Mouse (Mus musculus) thymus, adult 2 months (tissue): ENCODE measurements around the gene Msi2.

ENCODE experiments used
- CTCF ChIP-seq: fragments of 200-500 bp; IDR thresholded peaks from 2 replicates; pipeline ENCODE4 v1.5.1; 2012; ENCODE audit warnings: mild to moderate bottlenecking, control low read depth, low read length, moderate library complexity, borderline replicate concordance; ENCODE audit not compliant: control insufficient read depth, poor library complexity, insufficient read depth; ENCODE audit errors: extremely low read depth
- POLR2A ChIP-seq: fragments of 200-500 bp; IDR thresholded peaks from 2 replicates; pipeline ENCODE4 v1.6.1; 2012; ENCODE audit warnings: mild to moderate bottlenecking, low read length, control low read depth, moderate library complexity; ENCODE audit not compliant: control insufficient read depth, poor library complexity, insufficient read depth; ENCODE audit errors: extremely low read depth

- TF ChIP-seq CTCF (no peak), POLR2A (no peak)
Measured at GRCm38 (mm10) chr11:88687010-88687409, 31.3 kb downstream of the Msi2 start.
